Mouse (Mus musculus) cortical plate, adult 2 months (tissue): ENCODE data around the gene Ttll3. TPM values are rescaled to one million over a fixed set of nuclear protein-coding genes. Genes with fewer than 3 reads are reported as not detected.

Source experiments
- H3K27ac ChIP-seq: fragments of 200-500 bp; 2 replicates; pipeline ENCODE4 v1.5.1; 2012; ENCODE audit warnings: low read length, control low read depth, inconsistent platforms; ENCODE audit not compliant: insufficient read depth
- H3K4me1 ChIP-seq: fragments of 200-500 bp; 2 replicates; pipeline ENCODE4 v1.6.1; 2011; ENCODE audit warnings: low read length; ENCODE audit not compliant: control insufficient read depth, insufficient read depth
- H3K4me3 ChIP-seq: fragments of 200-500 bp; 2 replicates; pipeline ENCODE4 v1.5.1; 2011; ENCODE audit warnings: mild to moderate bottlenecking, low read length, control low read depth; ENCODE audit not compliant: insufficient read depth
- CTCF ChIP-seq: fragments of 200-500 bp; IDR thresholded peaks from 2 replicates; pipeline ENCODE4 v1.5.1; 2011; ENCODE audit warnings: mild to moderate bottlenecking, control low read depth, low read length; ENCODE audit not compliant: insufficient read depth; ENCODE audit errors: extremely low read depth
- POLR2A ChIP-seq: fragments of 200-500 bp; IDR thresholded peaks from 2 replicates; pipeline ENCODE4 v1.6.1; 2011; ENCODE audit warnings: mild to moderate bottlenecking, low read length, control low read depth; ENCODE audit not compliant: insufficient read depth; ENCODE audit errors: extremely low read depth
- polyA plus RNA-seq: library from polyadenylated mRNA; depleted of rRNA; stranded (reverse); fragments of >200 nt; gene quantifications from 2 replicates; pipeline ENCODE4 v1.2.3, GENCODE M21; 2012

Ttll3 gene
- polyA plus RNA-seq, 1 experiment: 26.0 TPM

- H3K27ac ChIP-seq: no peak overlapping the region
- H3K4me1 ChIP-seq: no peaks in the 10 kb centered on the region
- no peak overlapping the region for H3K4me3 ChIP-seq
- TF ChIP-seq CTCF: no peak
- no peak for TF ChIP-seq POLR2A
Measured at GRCm38 (mm10) chr6:113393951-113394350, 4.9 kb downstream of the Ttll3 start.

DNA sequence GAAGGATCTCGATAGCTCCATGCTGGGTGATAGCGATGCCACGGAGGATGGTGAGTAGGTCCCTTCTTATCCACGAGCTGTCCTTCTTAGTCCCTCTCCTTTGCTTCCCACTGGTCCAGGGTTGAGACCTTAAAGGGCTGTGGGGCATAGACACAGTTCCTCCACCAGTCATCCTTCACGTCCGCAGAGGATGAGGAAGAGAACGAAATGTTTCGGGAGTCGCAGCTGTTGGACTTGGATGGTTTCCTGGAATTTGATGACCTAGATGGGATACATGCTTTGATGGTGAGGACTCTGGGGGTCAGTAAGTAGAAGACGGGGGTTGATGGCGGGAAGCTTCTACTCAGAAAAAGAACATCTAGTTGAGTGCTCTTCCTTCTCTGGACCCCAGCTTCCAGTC is 5.8 kb downstream of the Ttll3 start:
- Histone ChIP-seq H3K27ac (0 out of 2 replicates have a peak overlapping the region, but pooled peaks have one; percentile 22), H3K4me3 (no peak overlapping the region)

DNA sequence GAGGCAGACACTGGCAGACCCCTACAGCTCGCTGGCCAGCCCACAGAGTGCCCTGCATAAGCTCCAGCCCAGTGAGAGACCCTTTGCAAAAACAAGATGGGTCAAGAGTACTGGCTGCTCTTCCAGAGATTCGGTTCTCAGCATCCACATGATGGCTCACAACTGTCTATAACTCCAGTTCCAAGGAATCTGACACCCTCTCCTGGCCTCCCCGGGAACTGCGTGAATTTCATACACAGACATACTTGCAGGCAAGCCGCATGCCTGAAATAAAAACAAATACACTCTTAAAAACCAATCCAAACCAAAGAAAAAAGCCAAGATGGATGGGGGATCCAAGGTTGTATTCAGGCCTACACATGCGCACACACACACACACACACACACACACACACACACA is 6.4 kb downstream of the Ttll3 start:
- no peak overlapping the region for H3K27ac ChIP-seq

More for the DNA sequence above, 5.8 kb downstream of the Ttll3 start:
- H3K4me1 ChIP-seq: no peaks in the 10 kb centered on the region
- no peak for TF ChIP-seq POLR2A
- no peak for TF ChIP-seq CTCF

DNA sequence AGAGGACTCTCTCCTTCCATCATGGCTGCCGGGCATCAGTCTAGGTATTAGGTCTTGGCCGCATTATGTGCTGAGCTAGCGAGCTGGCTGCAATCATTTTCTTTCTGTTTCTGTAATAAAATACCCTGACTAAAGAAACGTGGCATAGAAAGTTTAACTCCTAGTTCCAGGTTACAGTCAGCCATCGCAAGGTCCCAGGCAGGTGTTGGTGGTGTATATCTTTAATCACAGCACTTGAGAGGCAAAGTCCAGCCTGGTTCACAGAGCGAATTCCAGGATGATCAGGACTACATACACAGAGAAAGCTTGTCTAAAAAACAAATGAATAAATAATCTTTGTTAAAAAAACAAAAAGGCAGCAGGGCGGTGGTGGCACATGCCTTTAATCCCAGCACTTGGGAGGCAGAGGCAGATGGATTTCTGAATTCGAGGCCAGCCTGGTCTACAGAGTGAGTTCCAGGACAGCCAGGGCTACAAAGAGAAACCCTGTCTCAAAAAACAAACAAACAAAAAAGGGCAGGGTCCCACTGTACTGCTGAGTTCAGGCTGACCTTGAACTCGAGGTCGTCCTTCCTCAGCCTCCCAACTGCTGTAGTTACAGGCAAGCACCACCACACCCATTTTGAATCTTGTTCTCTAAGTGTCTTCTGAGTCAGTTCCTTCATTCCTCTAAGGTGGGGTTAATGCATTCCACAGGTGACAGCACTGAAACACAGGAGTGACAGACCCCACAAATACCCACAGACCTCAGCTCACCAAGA is 7.4 kb downstream of the Ttll3 start:
- Histone ChIP-seq H3K4me3 (no peak overlapping the region), H3K27ac (no peak overlapping the region), H3K4me1 (no peaks in the 10 kb centered on the region)
- TF ChIP-seq POLR2A: no peak
- TF ChIP-seq CTCF: no peak

More for the DNA sequence above, 6.4 kb downstream of the Ttll3 start:
- Histone ChIP-seq H3K4me3 (no peak overlapping the region), H3K4me1 (no peaks in the 10 kb centered on the region)
- TF ChIP-seq POLR2A (no peak), CTCF (no peak)

DNA sequence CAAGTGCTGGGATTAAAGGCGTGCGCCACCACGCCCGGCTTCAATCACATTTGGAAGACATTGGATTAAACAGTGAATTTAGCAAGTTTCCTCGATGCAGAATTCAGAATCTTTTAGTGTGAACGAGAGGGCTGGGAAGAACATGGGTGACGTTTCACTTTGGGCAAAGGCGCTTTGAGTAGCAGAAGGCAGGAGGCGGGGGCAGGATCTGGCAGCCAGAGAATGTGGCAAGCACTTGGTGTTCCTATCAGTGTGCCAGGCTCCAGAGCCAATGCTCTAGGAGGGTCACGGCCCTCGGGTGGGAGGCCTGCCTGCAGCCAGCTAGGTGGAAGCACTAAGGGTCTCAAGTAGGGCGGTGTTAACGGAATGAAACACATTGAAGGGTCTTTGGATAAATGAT is 13.0 kb downstream of the Ttll3 start:
- TF ChIP-seq POLR2A: no peak
- TF ChIP-seq CTCF: no peak
- Histone ChIP-seq H3K27ac (no peak overlapping the region), H3K4me3 (no peak overlapping the region), H3K4me1 (peaks cover 3% of the 10 kb centered on the region; the same call in 1 of the 2 replicates)

DNA sequence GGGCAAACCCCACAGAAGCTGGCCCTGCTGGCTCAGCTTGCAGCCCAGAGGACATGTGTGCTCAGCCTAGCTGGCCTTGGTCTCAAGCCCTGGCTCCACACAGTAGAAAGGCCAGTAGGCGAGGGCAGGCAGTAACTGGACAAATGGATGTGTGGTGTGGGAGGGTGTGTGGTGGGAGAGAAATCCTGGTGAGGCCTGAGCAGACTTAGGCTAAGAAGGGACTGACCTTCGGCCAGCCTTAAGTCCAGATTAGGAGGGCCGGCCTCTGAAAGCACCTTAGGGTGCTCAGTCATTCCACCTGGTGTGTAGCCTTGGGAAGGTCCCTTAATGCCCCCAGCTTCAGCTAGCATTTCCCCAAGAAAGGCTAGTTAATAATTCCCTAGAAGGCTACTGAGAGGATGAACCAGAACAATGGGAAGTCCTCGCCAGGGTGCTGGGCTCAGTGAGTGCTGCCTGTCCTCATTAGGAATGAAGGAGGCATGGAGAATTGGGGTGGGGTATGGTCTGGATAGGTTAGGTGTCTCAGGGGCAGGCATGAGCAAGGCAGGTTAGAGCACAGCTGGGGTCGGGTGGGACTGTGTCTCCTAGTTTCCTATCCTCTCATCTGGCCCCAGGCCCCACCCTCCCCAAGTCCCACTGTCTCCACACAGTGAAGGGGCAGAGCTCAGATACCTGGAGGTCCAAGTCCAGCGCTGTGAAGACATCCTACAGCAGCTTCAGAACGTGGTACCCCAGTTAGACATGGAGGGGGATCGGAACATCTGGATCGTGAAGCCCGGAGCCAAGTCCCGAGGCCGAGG is 15.8 kb downstream of the Ttll3 start:
- peaks cover 3% of the 10 kb centered on the region; the same call in 1 of the 2 replicates for H3K4me1 ChIP-seq
- H3K27ac ChIP-seq: no peak overlapping the region

DNA sequence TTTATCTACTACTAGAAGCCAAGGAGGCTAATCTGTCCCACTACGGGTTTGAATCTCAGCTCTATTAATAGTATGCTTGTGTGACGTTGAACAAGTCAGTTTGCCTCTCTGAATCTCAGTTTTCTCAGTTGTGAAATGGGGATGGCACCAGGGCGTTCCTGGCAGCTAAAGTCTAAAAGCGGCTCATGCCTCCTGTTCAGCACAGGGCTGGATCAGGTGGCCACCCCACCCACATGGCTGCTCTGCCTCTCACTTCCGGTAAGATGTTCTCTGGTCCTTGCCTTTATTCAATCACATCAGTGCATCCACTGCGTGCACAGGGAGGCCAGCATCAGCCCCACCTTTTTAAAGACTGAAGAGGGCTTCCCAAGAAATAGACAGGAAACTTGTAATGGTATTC is 16.4 kb downstream of the Ttll3 start:
- Histone ChIP-seq H3K4me1 (peaks cover 3% of the 10 kb centered on the region; the same call in 1 of the 2 replicates), H3K4me3 (no peak overlapping the region), H3K27ac (no peak overlapping the region)
- 0 out of 2 replicates have a peak, but pooled peaks have one; percentile 30 for TF ChIP-seq POLR2A
- TF ChIP-seq CTCF: no peak

More for the DNA sequence above, 15.8 kb downstream of the Ttll3 start:
- TF ChIP-seq CTCF: no peak
- no peak for TF ChIP-seq POLR2A
- no peak overlapping the region for H3K4me3 ChIP-seq

DNA sequence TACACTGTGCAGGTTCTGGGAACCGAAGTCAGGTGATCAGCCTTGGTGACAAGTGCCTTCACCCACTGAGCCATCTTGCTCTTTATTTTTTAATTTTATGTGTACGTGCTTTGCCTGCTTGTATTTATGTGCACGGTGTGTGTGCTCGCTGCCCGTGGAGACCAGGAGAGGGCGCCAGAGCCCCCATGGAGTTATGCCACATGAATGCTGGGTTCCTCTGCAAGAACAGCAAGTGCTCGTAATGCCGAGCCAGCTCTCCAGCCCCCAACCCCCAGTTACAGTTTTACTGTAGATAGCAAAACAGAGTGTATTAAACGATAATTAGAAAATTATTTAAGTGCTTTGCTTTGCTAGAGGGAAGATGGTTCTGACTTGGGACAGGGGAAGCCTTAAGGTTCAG is 17.6 kb downstream of the Ttll3 start:
- Histone ChIP-seq H3K4me1 (peaks cover 3% of the 10 kb centered on the region; the same call in 1 of the 2 replicates), H3K4me3 (no peak overlapping the region), H3K27ac (no peak overlapping the region)
- TF ChIP-seq CTCF (no peak), POLR2A (no peak)

- H3K4me3 ChIP-seq: no peak overlapping the region
- TF ChIP-seq CTCF (no peak), POLR2A (no peak)
- no peak overlapping the region for H3K27ac ChIP-seq
- H3K4me1 ChIP-seq: 0 out of 2 replicates have a peak, but pooled peaks cover 1% of the 10 kb centered on the region
Measured at GRCm38 (mm10) chr6:113410001-113410400, 20.9 kb downstream of the Ttll3 start.

DNA sequence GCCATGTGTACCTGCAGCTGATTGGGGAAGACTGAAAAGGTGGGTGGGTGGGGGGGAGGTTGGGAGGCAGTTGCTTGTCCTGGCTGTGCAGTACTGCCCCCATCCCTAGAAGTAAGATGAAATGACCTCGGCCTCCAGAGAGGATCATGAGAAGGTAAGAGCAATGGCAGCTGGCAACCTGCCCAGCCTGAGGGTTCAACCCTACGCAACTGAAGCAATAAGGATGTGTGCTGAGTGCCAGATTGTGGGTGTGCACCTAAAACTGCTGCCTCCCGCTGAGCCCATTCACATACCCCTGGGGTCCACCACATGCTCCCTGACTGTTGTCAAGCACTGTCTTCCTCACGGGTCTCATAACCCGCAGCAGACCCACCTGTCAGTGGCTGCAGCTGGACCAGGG is 27.4 kb downstream of the Ttll3 start:
- TF ChIP-seq POLR2A (no peak), CTCF (no peak)
- H3K27ac ChIP-seq: no peak overlapping the region

More for the DNA sequence above, 27.4 kb downstream of the Ttll3 start:
- Histone ChIP-seq H3K4me1 (peaks cover 5% of the 10 kb centered on the region), H3K4me3 (no peak overlapping the region)
